Mouse (Mus musculus) testis, adult 2 months (tissue): ENCODE measurements around the gene Gm10024.
"Not testable (repeated sequence)": the region's sequence is repeated elsewhere in the genome, so short reads cannot be mapped to it uniquely, and the experiment has no call there.

Source experiments
- CTCF ChIP-seq: fragments of 200-500 bp; IDR thresholded peaks from 2 replicates; pipeline ENCODE4 v1.5.1; 2012; ENCODE audit warnings: low read depth, mild to moderate bottlenecking, inconsistent platforms, low read length, moderate library complexity; ENCODE audit not compliant: control insufficient read depth, insufficient read depth, insufficient replicate concordance
- POLR2A ChIP-seq: fragments of 200-500 bp; IDR thresholded peaks from 2 replicates; pipeline ENCODE4 v1.6.1; 2012; ENCODE audit warnings: low read depth, mild to moderate bottlenecking, inconsistent platforms, low read length, moderate library complexity; ENCODE audit not compliant: control insufficient read depth

DNA sequence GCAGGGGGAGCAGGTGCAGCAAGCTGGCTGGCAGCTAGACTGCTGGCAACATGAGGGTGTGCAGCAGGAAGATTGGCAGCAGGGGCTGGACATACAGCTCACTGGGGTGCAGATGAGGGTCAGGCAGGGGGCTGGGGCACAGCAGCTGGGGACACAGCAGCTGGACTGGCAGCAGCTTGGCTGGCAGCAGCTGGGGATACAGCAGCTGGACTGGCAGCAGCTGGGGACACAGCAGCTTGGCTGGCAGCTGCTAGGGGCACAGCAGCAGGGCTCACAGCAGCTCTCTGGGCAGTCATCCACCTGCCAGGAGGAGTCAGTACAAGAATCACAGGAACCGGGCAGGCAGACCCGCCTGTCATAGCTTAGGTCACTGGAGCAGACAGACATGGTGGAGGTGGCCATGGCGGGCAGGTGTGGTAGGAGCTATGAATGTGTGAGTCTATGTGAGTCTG is 20.9 kb upstream of the Gm10024 start, which contains the start of gene Gm19402:
- not testable (repeated sequence) for TF ChIP-seq CTCF, POLR2A
